Comparison of ENCODE assay signal across 8 mouse cellular contexts in the genomic region with DNA sequence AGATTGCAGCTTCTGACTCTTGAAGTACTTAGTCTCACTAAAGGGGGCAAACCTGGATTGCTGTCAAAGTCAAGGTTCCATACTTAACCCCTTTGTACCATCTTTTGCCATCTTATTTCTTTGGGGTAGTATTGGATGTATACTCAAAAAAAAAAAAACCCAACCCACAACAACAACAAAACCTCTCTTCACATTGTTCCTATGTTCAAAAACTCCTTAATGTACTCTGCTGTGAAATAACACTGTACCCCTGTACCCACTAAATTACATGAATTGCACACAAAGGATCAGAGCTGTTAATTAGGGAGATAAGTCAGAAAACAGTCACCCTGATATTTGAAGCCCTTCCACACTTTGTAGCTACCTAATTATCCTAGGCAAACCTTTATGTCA. TPM values are rescaled to one million over a fixed set of nuclear protein-coding genes. Genes with fewer than 3 reads are reported as not detected.
DNase-seq lines count a peak whose midpoint lies in the region; ATAC-seq and TF ChIP-seq lines count a peak whose summit lies in the region.

No protein-coding gene starts in this region.

- H3K27ac ChIP-seq in heart, embryonic 14.5 days (replicated peaks in 1 of 2; ENCODE audit: control insufficient read depth in 1 of 2, insufficient read depth in 1 of 2, low read depth in 2 of 2, low read length in 2 of 2) = no peak overlapping the region
- H3K27ac ChIP-seq in MEL (ENCODE audit: control insufficient read depth, low read depth, low read length) = no peak overlapping the region
- H3K27ac ChIP-seq in hindbrain, embryonic 11.5 days (ENCODE audit: low read depth, low read length) = no peak overlapping the region
- peak overlapping the region; percentile 98 for H3K27ac ChIP-seq in midbrain, embryonic 10.5 days (replicated peaks)

- no peak for TF ChIP-seq POLR2A in MEL (IDR thresholded peaks at IDR 0.05; ENCODE audit: control insufficient read depth in 1 of 2, insufficient read depth in 1 of 2, low read depth in 1 of 2, low read length in 2 of 2, poor library complexity in 1 of 2)

- no peaks in the 10 kb centered on the region for H3K36me3 ChIP-seq in heart, embryonic 14.5 days (ENCODE audit: control insufficient read depth, insufficient read depth, low read length)
- H3K36me3 ChIP-seq in MEL (ENCODE audit: control insufficient read depth in 1 of 2, insufficient read depth in 2 of 2, low read length in 2 of 2) = peaks cover 0 to 25% of the 10 kb centered on the region in 2 experiments; a peak in 2 of 4 replicates
- no peaks in the 10 kb centered on the region for H3K36me3 ChIP-seq in hindbrain, embryonic 11.5 days (ENCODE audit: control insufficient read depth, insufficient read depth, low read length)
- no peaks in the 10 kb centered on the region for H3K36me3 ChIP-seq in midbrain, embryonic 10.5 days

- no peak for TF ChIP-seq EP300 in MEL (IDR thresholded peaks at IDR 0.05; ENCODE audit: low read depth in 1 of 2, low read length in 2 of 2)

- peak overlapping the region; percentile 38 to 97 for H3K4me3 ChIP-seq in heart, embryonic 14.5 days (ENCODE audit: control insufficient read depth in 1 of 2, insufficient read depth in 1 of 2, low read depth in 1 of 2, low read length in 2 of 2)
- H3K4me3 ChIP-seq in MEL (ENCODE audit: control insufficient read depth in 1 of 2, insufficient read depth in 1 of 2, low read depth in 2 of 2, low read length in 2 of 2) = peak overlapping the region; percentile 62 to 89
- H3K4me3 ChIP-seq in hindbrain, embryonic 11.5 days (ENCODE audit: low read depth, low read length) = peak overlapping the region; percentile 94; the same call in 1 of the 2 replicates
- peak overlapping the region; percentile 71 for H3K4me3 ChIP-seq in midbrain, embryonic 10.5 days

- peak overlapping the region; percentile 77 for H3K4me2 ChIP-seq in heart, embryonic 14.5 days (ENCODE audit: low read length)
- H3K4me2 ChIP-seq in hindbrain, embryonic 11.5 days (replicated peaks; ENCODE audit: low read depth, low read length) = peak overlapping the region; percentile 66

- no peak for DNase-seq in heart, adult 8-10 months (ENCODE audit: low spot score)
- no peak for DNase-seq in MEL (ENCODE audit: low read depth, low spot score)
- DNase-seq in hindbrain, embryonic 11.5 days (ENCODE audit: low spot score) = no peak
- no peak for DNase-seq in midbrain, embryonic 10.5 days (ENCODE audit: low spot score)
- no peak for DNase-seq in adrenal gland, postnatal 14 days
- DNase-seq in adrenal gland, adult 18-20 months (ENCODE audit: low spot score in 2 of 2) = no peak
- DNase-seq in adrenal gland, postnatal 36 days = no peak

- no peaks in the 10 kb centered on the region for H3K9me3 ChIP-seq in heart, embryonic 14.5 days (ENCODE audit: control insufficient read depth, low read length)
- no peaks in the 10 kb centered on the region for H3K9me3 ChIP-seq in MEL (replicated peaks; ENCODE audit: insufficient read depth, low read length)
- no peaks in the 10 kb centered on the region for H3K9me3 ChIP-seq in hindbrain, embryonic 11.5 days (ENCODE audit: control insufficient read depth, low read length)
- no peaks in the 10 kb centered on the region for H3K9me3 ChIP-seq in midbrain, embryonic 10.5 days (replicated peaks)

- H3K9ac ChIP-seq in heart, embryonic 14.5 days (ENCODE audit: low read length) = peak overlapping the region; percentile 74
- H3K9ac ChIP-seq in MEL (ENCODE audit: control insufficient read depth, low read depth, low read length, poor library complexity, severe bottlenecking) = peak overlapping the region; percentile 64
- peak overlapping the region; percentile 99 for H3K9ac ChIP-seq in hindbrain, embryonic 11.5 days (ENCODE audit: low read depth, low read length)

- ATAC-seq in heart, embryonic 14.5 days (ENCODE audit: insufficient number of reproducible peaks, insufficient read depth, low FRiP score, low read depth) = no peak
- ATAC-seq in hindbrain, embryonic 11.5 days (ENCODE audit: low FRiP score) = no peak

- TF ChIP-seq RAD21 in MEL (IDR thresholded peaks at IDR 0.05; ENCODE audit: low read depth, low read length) = no peak

- no peak for TF ChIP-seq CTCF in MEL (IDR thresholded peaks at IDR 0.05 in 2 of 3, conservative IDR thresholded peaks at IDR 0.05 in 1 of 3; ENCODE audit: control insufficient read depth in 1 of 3, insufficient read depth in 1 of 3, low read depth in 2 of 3, low read length in 3 of 3, poor library complexity in 1 of 3, severe bottlenecking in 1 of 3)

- 0 out of 2 replicates have a peak, but pooled peaks cover 3% of the 10 kb centered on the region for H3K27me3 ChIP-seq in heart, embryonic 14.5 days (ENCODE audit: control insufficient read depth, insufficient read depth, low read length)
- H3K27me3 ChIP-seq in MEL (ENCODE audit: control insufficient read depth in 1 of 2, insufficient read depth in 2 of 2, low read length in 2 of 2) = no peaks in the 10 kb centered on the region
- H3K27me3 ChIP-seq in hindbrain, embryonic 11.5 days (ENCODE audit: control insufficient read depth, insufficient read depth, low read length) = no peaks in the 10 kb centered on the region
- H3K27me3 ChIP-seq in midbrain, embryonic 10.5 days (ENCODE audit: low read depth, poor library complexity, severe bottlenecking) = no peaks in the 10 kb centered on the region

- peaks cover 40% of the 10 kb centered on the region for H3K79me2 ChIP-seq in MEL (ENCODE audit: control insufficient read depth, insufficient read depth, low read length, poor library complexity)

- H3K4me1 ChIP-seq in heart, embryonic 14.5 days (ENCODE audit: control insufficient read depth in 2 of 2, insufficient read depth in 2 of 2, low read length in 2 of 2) = peaks cover 0 to 16% of the 10 kb centered on the region in 2 experiments; a peak in 2 of 4 replicates
- peaks cover 6% of the 10 kb centered on the region in 2 experiments; a peak in 3 of 4 replicates for H3K4me1 ChIP-seq in MEL (ENCODE audit: control insufficient read depth in 1 of 2, insufficient read depth in 2 of 2, low read length in 2 of 2)
- no peaks in the 10 kb centered on the region for H3K4me1 ChIP-seq in hindbrain, embryonic 11.5 days (replicated peaks; ENCODE audit: control insufficient read depth, insufficient read depth, low read length)
- H3K4me1 ChIP-seq in midbrain, embryonic 10.5 days = peaks cover 23% of the 10 kb centered on the region

TF ChIP-seq in MEL, 35 proteins besides CTCF, POLR2A, EP300 and RAD21:
- TF ChIP-seq ZNF384 (IDR thresholded peaks at IDR 0.05; ENCODE audit: low read depth, low read length) (peak; percentile 71), HCFC1 (IDR thresholded peaks at IDR 0.05; ENCODE audit: low read depth, low read length) (no peak)

RNA-seq across cellular contexts. Expression of a gene that starts 0.7 kb away (rescaled TPM):
- polyA plus RNA-seq in heart, embryonic 14.5 days (2014; fragmentation: Nextera tagmentation; extraction: Ambion mirVana) = 314 and 344 TPM in 2 replicates
- total RNA-seq in heart, adult 8-10 months (2022) = 100 to 1,000 TPM; 219 to 244 (median 237) TPM
- 107 and 128 TPM in 2 replicates for total RNA-seq in MEL (2012; rRNA removed)
- 100 to 1,000 TPM; 190 to 292 TPM for polyA plus RNA-seq in MEL (2012; ENCODE audit: insufficient read depth in 1 of 2, insufficient read length in 2 of 2, low read depth in 1 of 2, low replicate concordance in 2 of 2, missing spikeins in 1 of 2)
- 533 and 557 TPM in 2 replicates for polyA plus RNA-seq in hindbrain, embryonic 11.5 days (2014; fragmentation: Nextera tagmentation; extraction: Ambion mirVana)
- polyA plus RNA-seq in midbrain, embryonic 10.5 days (2016; fragmentation: Nextera tagmentation; extraction: Ambion mirVana) = 603 and 629 TPM in 2 replicates
- total RNA-seq in adrenal gland, postnatal 14 days (2021) = 268 and 288 TPM in 2 replicates
- total RNA-seq in adrenal gland, adult 18-20 months (2021) = 100 to 1,000 TPM; 300 to 342 TPM
- 100 to 1,000 TPM; 341 to 364 TPM for total RNA-seq in adrenal gland, postnatal 36 days (2021)

RNA-seq across cellular contexts. Expression of a gene that starts 47.6 kb away (rescaled TPM):
- polyA plus RNA-seq in heart, embryonic 14.5 days (2014; fragmentation: Nextera tagmentation; extraction: Ambion mirVana) = 6.9 and 8.8 TPM in 2 replicates
- total RNA-seq in heart, adult 8-10 months (2022) = 10 to 100 TPM; 11.2 to 18.0 (median 12.8) TPM
- total RNA-seq in MEL (2012; rRNA removed) = not detected in 2 replicates
- under 1 TPM in 1 of 2 experiments, not detected in 1; 0.03 TPM for polyA plus RNA-seq in MEL (2012; ENCODE audit: insufficient read depth in 1 of 2, insufficient read length in 2 of 2, low read depth in 1 of 2, low replicate concordance in 2 of 2, missing spikeins in 1 of 2)
- polyA plus RNA-seq in hindbrain, embryonic 11.5 days (2014; fragmentation: Nextera tagmentation; extraction: Ambion mirVana) = 10.3 and 10.4 TPM in 2 replicates
- polyA plus RNA-seq in midbrain, embryonic 10.5 days (2016; fragmentation: Nextera tagmentation; extraction: Ambion mirVana) = 16.7 and 21.0 TPM in 2 replicates
- 8.6 and 9.0 TPM in 2 replicates for total RNA-seq in adrenal gland, postnatal 14 days (2021)
- 1 to 10 TPM; 2.4 to 2.8 TPM for total RNA-seq in adrenal gland, adult 18-20 months (2021)
- total RNA-seq in adrenal gland, postnatal 36 days (2021) = 1 to 10 TPM; 4.6 to 6.9 TPM
